Mouse (Mus musculus) ES-E14 (cell line): ENCODE measurements at regions not wholly inside any gene's neighbourhood (a gene's known extent, or its start where the extent isn't known, plus 50 kb on each side); places are given as distances from the start of the nearest gene placed in this dataset.

ENCODE experiments used
- CHD2 ChIP-seq: IDR thresholded peaks from 2 replicates; pipeline ENCODE4 v1.6.1; 2014; ENCODE audit warnings: mild to moderate bottlenecking, low read depth, low read length, inconsistent platforms
- HCFC1 ChIP-seq: IDR thresholded peaks from 2 replicates; pipeline ENCODE4 v1.6.1; 2012; ENCODE audit warnings: low read length, inconsistent platforms, borderline replicate concordance; ENCODE audit not compliant: insufficient read depth
- MAFK ChIP-seq: IDR thresholded peaks from 2 replicates; pipeline ENCODE4 v1.6.1; 2014; ENCODE audit warnings: mild to moderate bottlenecking, low read depth, low read length, inconsistent platforms; ENCODE audit not compliant: insufficient read depth
- ZC3H11A ChIP-seq: IDR thresholded peaks from 2 replicates; pipeline ENCODE4 v1.6.1; 2012; ENCODE audit warnings: low read depth, mild to moderate bottlenecking, inconsistent platforms, low read length, borderline replicate concordance
- ZNF384 ChIP-seq: IDR thresholded peaks from 2 replicates; pipeline ENCODE4 v1.6.1; 2012; ENCODE audit warnings: low read depth, low read length, inconsistent platforms

GRCm38 (mm10) chr17:7642442-7642887, 184.6 kb downstream of the Fndc1 start:
- TF ChIP-seq HCFC1 (no peak), ZNF384 (no peak), MAFK (no peak), ZC3H11A (no peak), CHD2 (no peak)
